Mouse (Mus musculus) ES-Bruce4 (cell line): ENCODE measurements around the gene Polr1c.

Experiments used
- CTCF ChIP-seq: IDR thresholded peaks from one replicate; pipeline ENCODE4 v1.8.1; 2011; ENCODE audit warnings: low read depth, low read length
- EP300 ChIP-seq: IDR thresholded peaks from 2 replicates; pipeline ENCODE4 v1.6.1; 2011; ENCODE audit warnings: low read depth, low read length; ENCODE audit not compliant: insufficient read depth
- POLR2A ChIP-seq: IDR thresholded peaks from one replicate; pipeline ENCODE4 v1.8.1; 2011; ENCODE audit warnings: low read length; ENCODE audit not compliant: insufficient read depth

GRCm38 (mm10) chr17:46284653-46285052 lies 36.8 kb upstream of the Polr1c start:
- TF ChIP-seq CTCF (no peak), POLR2A (no peak), EP300 (0 out of 2 replicates have a peak, but pooled peaks have one; percentile 5)
